Mouse (Mus musculus): ENCODE results near the gene Olfr1336. TPM values are rescaled to one million over a fixed set of nuclear protein-coding genes. Genes with fewer than 3 reads are reported as not detected.
"Not testable (repeated sequence)": the region's sequence is repeated elsewhere in the genome, so short reads cannot be mapped to it uniquely, and the experiment has no call there.

Olfr1336 gene
- polyA plus RNA-seq, 1 experiment = not detected

- TF ChIP-seq POLR2A (IDR thresholded peaks at IDR 0.05; ENCODE audit: low read depth, low read length) (no peak), CTCF (IDR thresholded peaks at IDR 0.05; ENCODE audit: borderline replicate concordance, insufficient read depth, low read length) (no peak)
- H3K27ac ChIP-seq (ENCODE audit: insufficient read depth, low read length) = no peak overlapping the region
Measured at GRCm38 (mm10) chr7:6456399-6456798, 431 bp downstream of the Olfr1336 start.

GRCm38 (mm10) chr7:6466951-6467350 is 11.0 kb downstream of the Olfr1336 start, which contains the start of gene Olfr1346:
Gene Olfr1346 (plus strand): TSS chr7:6467101.
- Histone ChIP-seq H3K4me1 (ENCODE audit: control insufficient read depth, insufficient read depth, low read length) (no peaks in the 10 kb centered on the region), H3K4me3 (ENCODE audit: insufficient read depth, low read length) (no peak within 1 kb of the TSS), H3K27ac (ENCODE audit: insufficient read depth, low read length) (no peak within 1 kb of the TSS)
- TF ChIP-seq POLR2A (IDR thresholded peaks at IDR 0.05; ENCODE audit: low read depth, low read length) (no peak), CTCF (IDR thresholded peaks at IDR 0.05; ENCODE audit: borderline replicate concordance, insufficient read depth, low read length) (no peak)

More at GRCm38 (mm10) chr7:6456399-6456798, 431 bp downstream of the Olfr1336 start:
- H3K4me1 ChIP-seq (ENCODE audit: control insufficient read depth, insufficient read depth, low read length) = no peaks in the 10 kb centered on the region
- H3K4me3 ChIP-seq (ENCODE audit: insufficient read depth, low read length) = no peak overlapping the region

GRCm38 (mm10) chr7:6477633-6478032 is 21.7 kb downstream of the Olfr1336 start:
- not testable (repeated sequence) for H3K4me1 ChIP-seq (ENCODE audit: control insufficient read depth, insufficient read depth, low read length); H3K4me3 ChIP-seq (ENCODE audit: insufficient read depth, low read length); H3K27ac ChIP-seq (ENCODE audit: insufficient read depth, low read length)

GRCm38 (mm10) chr7:6486841-6487240 is 30.9 kb downstream of the Olfr1336 start, which contains the start of gene Olfr5:
Gene Olfr5 (minus strand): TSS chr7:6486941.
- H3K27ac ChIP-seq (ENCODE audit: insufficient read depth, low read length) = no peak within 1 kb of the TSS
- H3K4me1 ChIP-seq (ENCODE audit: control insufficient read depth, insufficient read depth, low read length) = no peaks in the 10 kb centered on the region
- no peak within 1 kb of the TSS for H3K4me3 ChIP-seq (ENCODE audit: insufficient read depth, low read length)
- TF ChIP-seq POLR2A (IDR thresholded peaks at IDR 0.05; ENCODE audit: low read depth, low read length) = no peak
- no peak for TF ChIP-seq CTCF (IDR thresholded peaks at IDR 0.05; ENCODE audit: borderline replicate concordance, insufficient read depth, low read length)

GRCm38 (mm10) chr7:6499655-6500054 is 43.7 kb downstream of the Olfr1336 start, which contains the start of gene Olfr1347:
Gene Olfr1347 (minus strand): TSS chr7:6499755.
- no peak within 1 kb of the TSS for H3K27ac ChIP-seq (ENCODE audit: insufficient read depth, low read length)
- H3K4me1 ChIP-seq (ENCODE audit: control insufficient read depth, insufficient read depth, low read length) = no peaks in the 10 kb centered on the region
- TF ChIP-seq CTCF (IDR thresholded peaks at IDR 0.05; ENCODE audit: borderline replicate concordance, insufficient read depth, low read length) (no peak), POLR2A (IDR thresholded peaks at IDR 0.05; ENCODE audit: low read depth, low read length) (no peak)
- no peak within 1 kb of the TSS for H3K4me3 ChIP-seq (ENCODE audit: insufficient read depth, low read length)

- H3K27ac ChIP-seq (ENCODE audit: insufficient read depth, low read length) = no peak within 1 kb of the TSS
- TF ChIP-seq CTCF (IDR thresholded peaks at IDR 0.05; ENCODE audit: borderline replicate concordance, insufficient read depth, low read length) = no peak
- H3K4me3 ChIP-seq (ENCODE audit: insufficient read depth, low read length) = no peak within 1 kb of the TSS
- no peaks in the 10 kb centered on the region for H3K4me1 ChIP-seq (ENCODE audit: control insufficient read depth, insufficient read depth, low read length)
Measured at GRCm38 (mm10) chr7:6508648-6509047, 52.7 kb downstream of the Olfr1336 start, which contains the start of gene Olfr1348. Gene Olfr1348 (minus strand): TSS chr7:6508748.

Other genes starting within 250 kb of the Olfr1336 start
- gene Zscan5b, start 233.9 kb upstream of the Olfr1336 start, polyA plus RNA-seq (2011; ENCODE audit: insufficient read length, low read depth, missing spikeins) = not detected in 2 replicates
- gene Epp13, start 203.5 kb upstream of the Olfr1336 start, polyA plus RNA-seq (2011; ENCODE audit: insufficient read length, low read depth, missing spikeins) = not detected in 2 replicates
- gene Zfp667, start 169.6 kb upstream of the Olfr1336 start, polyA plus RNA-seq (2011; ENCODE audit: insufficient read length, low read depth, missing spikeins) = 4.1 TPM in 2 replicates
- gene Zfp583, start 124.9 kb upstream of the Olfr1336 start, polyA plus RNA-seq (2011; ENCODE audit: insufficient read length, low read depth, missing spikeins) = 4.7 and 6.2 TPM in 2 replicates
- gene Gm3854, start 112.4 kb upstream of the Olfr1336 start, polyA plus RNA-seq (2011; ENCODE audit: insufficient read length, low read depth, missing spikeins) = 0.82 and 1.4 TPM in 2 replicates
- gene Zfp78, start 92.9 kb upstream of the Olfr1336 start, polyA plus RNA-seq (2011; ENCODE audit: insufficient read length, low read depth, missing spikeins) = 3.3 and 3.6 TPM in 2 replicates
- 9.3 and 10.5 TPM in 2 replicates for gene Zfp28, start 72.9 kb upstream of the Olfr1336 start, polyA plus RNA-seq (2011; ENCODE audit: insufficient read length, low read depth, missing spikeins)
- gene Smim17, start 57.5 kb upstream of the Olfr1336 start, polyA plus RNA-seq (2011; ENCODE audit: insufficient read length, low read depth, missing spikeins) = not detected in 2 replicates
- gene Gm20715, start 45.9 kb upstream of the Olfr1336 start, polyA plus RNA-seq (2011; ENCODE audit: insufficient read length, low read depth, missing spikeins) = not detected in 2 replicates
- not detected in 2 replicates for gene Olfr1344, start 17.5 kb upstream of the Olfr1336 start, polyA plus RNA-seq (2011; ENCODE audit: insufficient read length, low read depth, missing spikeins)
- not detected in 2 replicates for gene Olfr1346, start 10.9 kb downstream of the Olfr1336 start, polyA plus RNA-seq (2011; ENCODE audit: insufficient read length, low read depth, missing spikeins)
- gene Olfr5, start 30.8 kb downstream of the Olfr1336 start, polyA plus RNA-seq (2011; ENCODE audit: insufficient read length, low read depth, missing spikeins) = not detected in 2 replicates
- not detected in 2 replicates for gene Olfr1347, start 43.6 kb downstream of the Olfr1336 start, polyA plus RNA-seq (2011; ENCODE audit: insufficient read length, low read depth, missing spikeins)
- gene Olfr1348, start 52.6 kb downstream of the Olfr1336 start, polyA plus RNA-seq (2011; ENCODE audit: insufficient read length, low read depth, missing spikeins) = not detected in 2 replicates
- not detected in 2 replicates for gene Olfr1349, start 66.8 kb downstream of the Olfr1336 start, polyA plus RNA-seq (2011; ENCODE audit: insufficient read length, low read depth, missing spikeins)
- not detected in 2 replicates for gene Olfr1350, start 108.7 kb downstream of the Olfr1336 start, polyA plus RNA-seq (2011; ENCODE audit: insufficient read length, low read depth, missing spikeins)
- 9.7 and 27.0 TPM in 2 replicates for gene Zim1, start 240.3 kb downstream of the Olfr1336 start, polyA plus RNA-seq (2011; ENCODE audit: insufficient read length, low read depth, missing spikeins)

All from embryonic fibroblast, embryonic 13.5 days (primary cell).